Mouse (Mus musculus): ENCODE results near the gene Gpr137b.
"Not testable (repeated sequence)": the region's sequence is repeated elsewhere in the genome, so short reads cannot be mapped to it uniquely, and the experiment has no call there.

DNA sequence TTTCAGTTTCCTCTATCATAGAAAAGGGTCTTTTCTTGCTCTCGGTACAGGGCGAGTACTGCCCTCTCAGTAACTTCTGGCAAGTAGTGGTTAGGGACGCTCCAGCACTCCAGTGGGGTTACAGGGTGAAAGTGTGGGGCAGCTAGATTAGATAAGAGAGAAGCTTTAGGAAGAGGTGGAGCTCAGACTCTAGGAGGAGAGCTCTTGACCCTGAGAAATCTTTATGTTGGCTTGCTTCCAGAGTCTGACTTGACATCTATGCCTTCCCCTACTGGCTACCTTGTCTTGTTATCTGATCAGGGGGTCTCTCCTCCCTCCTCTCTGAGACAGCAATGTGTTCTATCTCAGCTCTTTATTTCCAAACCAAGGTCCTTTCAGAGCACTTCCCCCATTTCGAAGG is 33.8 kb downstream of the Gpr137b start:
- TF ChIP-seq EP300 (optimal IDR thresholded peaks at IDR 0.05); CTCF (IDR thresholded peaks at IDR 0.05; ENCODE audit: low read depth): not testable (repeated sequence)

Data from stomach, postnatal 0 days (tissue).